Mouse (Mus musculus): Measurements from ENCODE around the gene Ddx6.

GRCm38 (mm10) chr9:44685346-44686330 lies 80.9 kb downstream of the Ddx6 start:
- TF ChIP-seq POLR2A (IDR thresholded peaks at IDR 0.05; ENCODE audit: low read depth, low read length) = no peak
- peak; percentile 95 for TF ChIP-seq CTCF (conservative IDR thresholded peaks at IDR 0.05; ENCODE audit: insufficient read depth, insufficient read length, low read depth, low read length)
